In genomic region chr6:57356864-57357263, GRCm38 (mm10) we compare ENCODE assay signal across 21 mouse cellular contexts. TPM values are rescaled to one million over a fixed set of nuclear protein-coding genes. Genes with fewer than 3 reads are reported as not detected.
"Had no signal": no experiment of that assay in that cellular context is flagged by ENCODE, and none has a peak within 500 bp of the region (broad histone marks: within the 10 kb centered on the region; RNA-seq: fewer than 3 reads in every experiment).

No protein-coding gene starts in this region.

- H3K4me1 ChIP-seq: midbrain, embryonic 10.5 days; midbrain, embryonic 12.5 days; neural tube, embryonic 12.5 days; stomach, embryonic 15.5 days had no signal

- H3K4me3 ChIP-seq: midbrain, embryonic 10.5 days; midbrain, embryonic 12.5 days; neural tube, embryonic 12.5 days; stomach, embryonic 15.5 days had no signal

- H3K27ac ChIP-seq: liver, embryonic 14.5 days; midbrain, embryonic 10.5 days; midbrain, embryonic 12.5 days; neural tube, embryonic 12.5 days; stomach, embryonic 15.5 days; stomach, postnatal 0 days had no signal

- H3K9me3 ChIP-seq: midbrain, embryonic 10.5 days; midbrain, embryonic 12.5 days; neural tube, embryonic 12.5 days; stomach, embryonic 15.5 days had no signal

- DNase-seq: lung, adult 18-20 months; lung, embryonic 14.5 days; lung, postnatal 10 days; lung, postnatal 4 days; midbrain, embryonic 14.5 days; right cerebral cortex, postnatal 25 days; thymus, adult 18-20 months; thymus, postnatal 14 days; thymus, postnatal 36 days had no signal

- H3K4me2 ChIP-seq: lung, embryonic 14.5 days; midbrain, embryonic 12.5 days; neural tube, embryonic 12.5 days; stomach, embryonic 15.5 days had no signal

- H3K9ac ChIP-seq: liver, embryonic 14.5 days; lung, embryonic 14.5 days; midbrain, embryonic 12.5 days; neural tube, embryonic 12.5 days; stomach, embryonic 15.5 days had no signal

- H3K27me3 ChIP-seq: midbrain, embryonic 12.5 days; neural tube, embryonic 12.5 days; stomach, embryonic 15.5 days had no signal

- H3K36me3 ChIP-seq: midbrain, embryonic 10.5 days; midbrain, embryonic 12.5 days; neural tube, embryonic 12.5 days; stomach, embryonic 15.5 days had no signal

RNA-seq across cellular contexts. Expression of gene Vmn1r17, which starts 6.7 kb away (rescaled TPM):
- polyA plus RNA-seq: liver, embryonic 14.5 days; liver, embryonic 16.5 days; lung, embryonic 14.5 days; lung, embryonic 16.5 days; midbrain, embryonic 10.5 days; midbrain, embryonic 12.5 days; midbrain, embryonic 14.5 days; midbrain, postnatal 0 days; neural tube, embryonic 12.5 days; neural tube, embryonic 14.5 days; spleen, adult 2 months; stomach, embryonic 15.5 days; stomach, postnatal 0 days; thymus, postnatal 0 days had no signal

RNA-seq across cellular contexts. Expression of gene Vmn1r16, which starts 27.6 kb away (rescaled TPM):
- polyA plus RNA-seq: liver, embryonic 14.5 days; liver, embryonic 16.5 days; lung, embryonic 14.5 days; lung, embryonic 16.5 days; midbrain, embryonic 10.5 days; midbrain, embryonic 12.5 days; midbrain, embryonic 14.5 days; midbrain, postnatal 0 days; neural tube, embryonic 12.5 days; neural tube, embryonic 14.5 days; spleen, adult 2 months; stomach, embryonic 15.5 days; stomach, postnatal 0 days; thymus, postnatal 0 days had no signal

RNA-seq across cellular contexts. Expression of gene Vmn1r18, which starts 38.7 kb away (rescaled TPM):
- polyA plus RNA-seq: liver, embryonic 14.5 days; liver, embryonic 16.5 days; lung, embryonic 14.5 days; lung, embryonic 16.5 days; midbrain, embryonic 10.5 days; midbrain, embryonic 12.5 days; midbrain, embryonic 14.5 days; midbrain, postnatal 0 days; neural tube, embryonic 12.5 days; neural tube, embryonic 14.5 days; spleen, adult 2 months; stomach, embryonic 15.5 days; stomach, postnatal 0 days; thymus, postnatal 0 days had no signal

RNA-seq across cellular contexts. Expression of gene Vmn1r19, which starts 46.7 kb away (rescaled TPM):
- polyA plus RNA-seq: liver, embryonic 14.5 days; liver, embryonic 16.5 days; lung, embryonic 14.5 days; lung, embryonic 16.5 days; midbrain, embryonic 10.5 days; midbrain, embryonic 12.5 days; midbrain, embryonic 14.5 days; midbrain, postnatal 0 days; neural tube, embryonic 12.5 days; neural tube, embryonic 14.5 days; spleen, adult 2 months; stomach, embryonic 15.5 days; stomach, postnatal 0 days; thymus, postnatal 0 days had no signal
